Mouse (Mus musculus): Measurements from ENCODE around the gene Ubc. TPM values are rescaled to one million over a fixed set of nuclear protein-coding genes. Genes with fewer than 3 reads are reported as not detected.
A peak's percentile ranks its signal among the peaks of the same experiment; 100 is the strongest.

The Ubc gene
- polyA plus RNA-seq, 1 experiment from 2014 or later = 840 TPM

- Histone ChIP-seq H3K4me3 (peak overlapping the region; percentile 74), H3K4me1 (replicated peaks) (peaks cover 45% of the 10 kb centered on the region), H3K4me2 (peak overlapping the region; percentile 98), H3K27ac (ENCODE audit: poor library complexity, severe bottlenecking) (peak overlapping the region; percentile 61), H3K36me3 (no peaks in the 10 kb centered on the region), H3K9ac (peak overlapping the region; percentile 83), H3K9me3 (replicated peaks) (no peaks in the 10 kb centered on the region), H3K27me3 (replicated peaks) (no peaks in the 10 kb centered on the region)
- WGBS = 14% methylated on average over 14 of the region's 14 CpGs
- peak; percentile 59 for ATAC-seq (ENCODE audit: insufficient number of reproducible peaks, low FRiP score)
Observed at GRCm38 (mm10) chr5:125341459-125342090, 48.4 kb downstream of the Ubc start.

- H3K4me3 ChIP-seq = peak within 1 kb of the TSS; percentile 74
- H3K27me3 ChIP-seq (replicated peaks) = no peaks in the 10 kb centered on the region
- peak within 1 kb of the TSS; percentile 98 for H3K4me2 ChIP-seq
- peak; percentile 87 for ATAC-seq (ENCODE audit: insufficient number of reproducible peaks, low FRiP score)
- no peaks in the 10 kb centered on the region for H3K36me3 ChIP-seq
- no peaks in the 10 kb centered on the region for H3K9me3 ChIP-seq (replicated peaks)
- peak within 1 kb of the TSS; percentile 61 for H3K27ac ChIP-seq (ENCODE audit: poor library complexity, severe bottlenecking)
- H3K4me1 ChIP-seq (replicated peaks) = peaks cover 46% of the 10 kb centered on the region
- H3K9ac ChIP-seq = peak within 1 kb of the TSS; percentile 83
- under 1% methylated on average over 42 of the region's 42 CpGs for WGBS
Observed at GRCm38 (mm10) chr5:125340547-125341262, 49.3 kb downstream of the Ubc start, which contains the start of gene Scarb1. TSS of gene Scarb1 (minus strand) at chr5:125341094.

DNA sequence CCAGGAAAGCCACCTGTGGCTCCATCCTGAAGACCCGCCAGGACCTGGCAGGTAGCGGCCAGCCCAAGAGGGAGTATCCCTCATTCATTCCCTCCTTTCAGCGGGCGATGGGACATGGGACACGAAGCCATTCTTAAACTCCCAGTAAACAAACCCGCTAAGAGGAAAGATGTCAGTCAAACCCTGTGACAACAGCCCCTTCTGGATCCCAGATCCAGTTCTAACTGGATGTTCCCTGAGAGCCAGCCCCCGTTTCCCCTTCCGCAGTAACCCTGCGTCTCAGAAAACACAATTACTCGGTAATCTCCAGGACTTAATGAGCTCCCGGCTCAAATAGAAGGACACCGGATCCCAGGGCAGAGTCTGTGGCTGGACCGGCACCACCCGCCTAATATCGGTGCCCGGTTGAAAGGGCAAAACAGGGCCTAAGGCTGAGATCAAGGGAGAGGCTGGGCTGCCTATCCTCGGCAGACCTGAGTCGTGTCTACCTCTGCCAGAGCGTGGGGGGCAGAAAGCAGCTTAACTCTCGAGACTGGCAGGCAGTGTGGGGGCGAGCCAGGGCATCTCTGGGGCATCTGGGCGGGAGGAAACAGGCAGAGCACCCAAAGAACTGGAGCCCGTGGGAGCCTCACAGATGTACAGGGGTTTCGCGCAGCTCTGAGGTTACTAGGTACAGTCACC lies 50.0 kb downstream of the Ubc start:
- Histone ChIP-seq H3K9me3 (replicated peaks) (no peaks in the 10 kb centered on the region), H3K9ac (peak overlapping the region; percentile 83), H3K4me3 (peak overlapping the region; percentile 74), H3K4me1 (replicated peaks) (peaks cover 46% of the 10 kb centered on the region), H3K36me3 (no peaks in the 10 kb centered on the region), H3K27ac (ENCODE audit: poor library complexity, severe bottlenecking) (peak overlapping the region; percentile 61), H3K4me2 (peak overlapping the region; percentile 98), H3K27me3 (replicated peaks) (no peaks in the 10 kb centered on the region)
- ATAC-seq (ENCODE audit: insufficient number of reproducible peaks, low FRiP score) = peak; percentile 7; the same call in 1 of the 2 replicates
- 2% methylated on average over 25 of the region's 25 CpGs for WGBS

GRCm38 (mm10) chr5:125339108-125339751 lies 50.8 kb downstream of the Ubc start:
- H3K4me1 ChIP-seq (replicated peaks) = peaks cover 50% of the 10 kb centered on the region
- peak overlapping the region; percentile 34 for H3K27ac ChIP-seq (ENCODE audit: poor library complexity, severe bottlenecking)
- H3K27me3 ChIP-seq (replicated peaks) = no peaks in the 10 kb centered on the region

GRCm38 (mm10) chr5:125337526-125337925 lies 52.5 kb downstream of the Ubc start:
- Histone ChIP-seq H3K4me1 (replicated peaks) (peaks cover 63% of the 10 kb centered on the region), H3K9ac (peak overlapping the region; percentile 53; the same call in 1 of the 2 replicates), H3K27ac (ENCODE audit: poor library complexity, severe bottlenecking) (peak overlapping the region; percentile 52; the same call in 1 of the 2 replicates), H3K4me3 (no peak overlapping the region), H3K9me3 (replicated peaks) (no peaks in the 10 kb centered on the region), H3K27me3 (replicated peaks) (no peaks in the 10 kb centered on the region), H3K36me3 (no peaks in the 10 kb centered on the region), H3K4me2 (0 out of 2 replicates have a peak overlapping the region, but pooled peaks have one; percentile 1)
- 75% methylated on average over 7 of the region's 7 CpGs for WGBS
- ATAC-seq (ENCODE audit: insufficient number of reproducible peaks, low FRiP score) = no peak

More at GRCm38 (mm10) chr5:125339108-125339751, 50.8 kb downstream of the Ubc start:
- no peaks in the 10 kb centered on the region for H3K9me3 ChIP-seq (replicated peaks)
- 6% methylated on average over 18 of the region's 18 CpGs for WGBS
- peak overlapping the region; percentile 74 for H3K4me3 ChIP-seq
- H3K36me3 ChIP-seq = no peaks in the 10 kb centered on the region
- ATAC-seq (ENCODE audit: insufficient number of reproducible peaks, low FRiP score) = no peak
- peak overlapping the region; percentile 98 for H3K4me2 ChIP-seq
- H3K9ac ChIP-seq = peak overlapping the region; percentile 83

DNA sequence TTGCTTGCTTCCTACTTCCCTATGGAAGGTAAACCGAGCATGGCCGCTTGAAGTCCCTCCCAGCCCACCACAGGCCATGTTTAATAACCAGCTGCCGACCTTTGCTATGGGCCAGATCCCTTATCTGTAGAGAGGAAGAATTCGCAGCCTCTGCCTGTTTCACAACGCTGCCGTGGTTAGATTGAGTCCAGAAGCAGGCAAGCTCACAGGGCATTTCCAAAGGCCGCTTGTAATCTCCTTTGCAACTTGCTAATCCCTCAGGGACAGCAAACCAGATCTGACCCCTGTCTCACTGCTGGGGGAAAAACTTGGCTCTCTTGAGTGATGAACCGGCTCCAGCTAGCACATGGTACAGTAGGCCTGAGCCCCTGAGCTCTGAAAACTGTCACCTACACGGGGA lies 53.0 kb downstream of the Ubc start:
- H3K4me3 ChIP-seq = no peak overlapping the region
- H3K4me1 ChIP-seq (replicated peaks) = peaks cover 65% of the 10 kb centered on the region
- peak overlapping the region; percentile 52 for H3K27ac ChIP-seq (ENCODE audit: poor library complexity, severe bottlenecking)
- H3K4me2 ChIP-seq = 0 out of 2 replicates have a peak overlapping the region, but pooled peaks have one; percentile 1
- no peak for ATAC-seq (ENCODE audit: insufficient number of reproducible peaks, low FRiP score)
- H3K36me3 ChIP-seq = no peaks in the 10 kb centered on the region
- no peaks in the 10 kb centered on the region for H3K27me3 ChIP-seq (replicated peaks)
- H3K9ac ChIP-seq = peak overlapping the region; percentile 53; the same call in 1 of the 2 replicates
- no peaks in the 10 kb centered on the region for H3K9me3 ChIP-seq (replicated peaks)
- WGBS = 15% methylated on average over 9 of the region's 9 CpGs

Other genes with a start within 250 kb of the Ubc start
- 17.0 and 18.6 TPM in 2 replicates for gene Ncor2, start 211.0 kb downstream of the Ubc start, polyA plus RNA-seq (2016; fragmentation: Nextera tagmentation; extraction: Ambion mirVana)
- 74.3 and 75.2 TPM in 2 replicates for gene Scarb1, start 49.1 kb downstream of the Ubc start, polyA plus RNA-seq (2016; fragmentation: Nextera tagmentation; extraction: Ambion mirVana)
- 0.28 and 0.67 TPM in 2 replicates for gene Gm10382, start 880 bp downstream of the Ubc start, polyA plus RNA-seq (2016; fragmentation: Nextera tagmentation; extraction: Ambion mirVana)
- 11.0 and 11.4 TPM in 2 replicates for gene Dhx37, start 43.9 kb upstream of the Ubc start, polyA plus RNA-seq (2016; fragmentation: Nextera tagmentation; extraction: Ambion mirVana)
- 41.8 and 49.3 TPM in 2 replicates for gene Bri3bp, start 51.4 kb upstream of the Ubc start, polyA plus RNA-seq (2016; fragmentation: Nextera tagmentation; extraction: Ambion mirVana)
- gene Aacs, start 85.6 kb upstream of the Ubc start, polyA plus RNA-seq (2016; fragmentation: Nextera tagmentation; extraction: Ambion mirVana) = 16.1 and 17.2 TPM in 2 replicates
- gene Tmem132b, start 141.6 kb upstream of the Ubc start, polyA plus RNA-seq (2016; fragmentation: Nextera tagmentation; extraction: Ambion mirVana) = not detected in 2 replicates